ENCODE assay signal across 14 mouse cellular contexts in genomic region chr4:121227072-121227471, GRCm38 (mm10). TPM values are rescaled to one million over a fixed set of nuclear protein-coding genes. Genes with fewer than 3 reads are reported as not detected.
DNase-seq lines count a peak whose midpoint lies in the region; ATAC-seq and TF ChIP-seq lines count a peak whose summit lies in the region.
"Had no signal": no experiment of that assay in that cellular context is flagged by ENCODE, and none has a peak within 500 bp of the region (broad histone marks: within the 10 kb centered on the region; RNA-seq: fewer than 3 reads in every experiment).

No protein-coding gene starts in this region.

- H3K4me2 ChIP-seq in heart, embryonic 12.5 days, result no peak overlapping the region
- H3K4me2 ChIP-seq: embryonic facial prominence, embryonic 13.5 days; limb, embryonic 12.5 days had no signal

- H3K27me3 ChIP-seq in heart, embryonic 12.5 days (replicated peaks), result 0 out of 2 replicates have a peak, but pooled peaks cover 7% of the 10 kb centered on the region
- H3K27me3 ChIP-seq in limb, embryonic 10.5 days (ENCODE audit: low read depth, poor library complexity, severe bottlenecking), result 0 out of 2 replicates have a peak, but pooled peaks cover 9% of the 10 kb centered on the region

- H3K9ac ChIP-seq in heart, embryonic 12.5 days, result no peak overlapping the region
- H3K9ac ChIP-seq: embryonic facial prominence, embryonic 13.5 days; limb, embryonic 12.5 days had no signal

- 0 out of 2 replicates have a peak, but pooled peaks cover 4% of the 10 kb centered on the region for H3K9me3 ChIP-seq in heart, embryonic 12.5 days (replicated peaks)
- no peaks in the 10 kb centered on the region for H3K9me3 ChIP-seq in limb, embryonic 10.5 days (replicated peaks)
- H3K9me3 ChIP-seq: embryonic facial prominence, embryonic 13.5 days; limb, embryonic 12.5 days had no signal

- H3K4me1 ChIP-seq in heart, embryonic 12.5 days (replicated peaks), result peaks cover 6% of the 10 kb centered on the region
- no peaks in the 10 kb centered on the region for H3K4me1 ChIP-seq in limb, embryonic 10.5 days
- H3K4me1 ChIP-seq: embryonic facial prominence, embryonic 13.5 days; limb, embryonic 12.5 days had no signal

- H3K27ac ChIP-seq in heart, embryonic 12.5 days (ENCODE audit: poor library complexity, severe bottlenecking), result no peak overlapping the region
- H3K27ac ChIP-seq in layer of hippocampus, adult 2 months, result peak overlapping the region; percentile 81
- no peak overlapping the region for H3K27ac ChIP-seq in limb, embryonic 10.5 days
- H3K27ac ChIP-seq: embryonic facial prominence, embryonic 13.5 days; kidney, postnatal 0 days; limb, embryonic 12.5 days; stomach, postnatal 0 days had no signal

- 46% methylated on average over 1 of the region's 1 CpGs for WGBS in heart, embryonic 12.5 days
- WGBS in limb, embryonic 10.5 days, result 67% methylated on average over 1 of the region's 1 CpGs

- TF ChIP-seq CTCF in layer of hippocampus, adult 2 months (conservative IDR thresholded peaks at IDR 0.05), result peak; percentile 39; the same call in 1 of the 2 replicates

- no peaks in the 10 kb centered on the region for H3K36me3 ChIP-seq in heart, embryonic 12.5 days
- H3K36me3 ChIP-seq in limb, embryonic 10.5 days, result no peaks in the 10 kb centered on the region
- H3K36me3 ChIP-seq: embryonic facial prominence, embryonic 13.5 days; limb, embryonic 12.5 days had no signal

- ATAC-seq in heart, embryonic 12.5 days (ENCODE audit: insufficient number of reproducible peaks, low FRiP score), result no peak
- ATAC-seq: inflammation-experienced regulatory T-cells, adult 6 months had no signal

- DNase-seq in heart, adult 11 months, result peak; percentile 91
- DNase-seq in right cerebral cortex, adult 18-20 months, result peak; percentile 32
- DNase-seq in right cerebral cortex, postnatal 14 days, result no peak
- DNase-seq in layer of hippocampus, adult 2 months (ENCODE audit: low spot score in 2 of 2), result peak; percentile 57 to 63
- no peak for DNase-seq in spleen, postnatal 10 days (ENCODE audit: low spot score in 2 of 2)
- no peak for DNase-seq in limb, embryonic 10.5 days (ENCODE audit: low spot score)
- DNase-seq: cerebellum, postnatal 25 days; lung, adult 18-20 months had no signal

- no peak overlapping the region for H3K4me3 ChIP-seq in heart, embryonic 12.5 days
- no peak overlapping the region for H3K4me3 ChIP-seq in layer of hippocampus, adult 2 months
- no peak overlapping the region for H3K4me3 ChIP-seq in limb, embryonic 10.5 days
- H3K4me3 ChIP-seq: embryonic facial prominence, embryonic 13.5 days; limb, embryonic 12.5 days had no signal

RNA-seq across cellular contexts. Expression of gene Rlf, which starts 12.2 kb away (rescaled TPM):
- 23.6 and 24.1 TPM in 2 replicates for polyA plus RNA-seq in heart, embryonic 12.5 days (2016; fragmentation: Nextera tagmentation; extraction: Ambion mirVana)
- total RNA-seq in layer of hippocampus, adult 2 months (2021), result 10 to 100 TPM; 30.2 to 34.3 TPM
- 24.8 and 29.3 TPM in 2 replicates for polyA plus RNA-seq in limb, embryonic 10.5 days (2016; fragmentation: Nextera tagmentation; extraction: Ambion mirVana)

Comparison
In these comparisons a context has a peak if more than half of its experiments do, and no peak if none do; other contexts are left out.
1. DNase-seq: peak in heart, adult 11 months (single experiment), right cerebral cortex, adult 18-20 months (single experiment) and layer of hippocampus, adult 2 months (2 of 2); none in right cerebral cortex, postnatal 14 days (single experiment), spleen, postnatal 10 days (0 of 2) and limb, embryonic 10.5 days (single experiment).